Mouse (Mus musculus): ENCODE data around the gene Alad. TPM values are rescaled to one million over a fixed set of nuclear protein-coding genes. Genes with fewer than 3 reads are reported as not detected.

The Alad gene
- polyA plus RNA-seq (2017; shearing (Covaris generic)) = 26.2 TPM

DNA sequence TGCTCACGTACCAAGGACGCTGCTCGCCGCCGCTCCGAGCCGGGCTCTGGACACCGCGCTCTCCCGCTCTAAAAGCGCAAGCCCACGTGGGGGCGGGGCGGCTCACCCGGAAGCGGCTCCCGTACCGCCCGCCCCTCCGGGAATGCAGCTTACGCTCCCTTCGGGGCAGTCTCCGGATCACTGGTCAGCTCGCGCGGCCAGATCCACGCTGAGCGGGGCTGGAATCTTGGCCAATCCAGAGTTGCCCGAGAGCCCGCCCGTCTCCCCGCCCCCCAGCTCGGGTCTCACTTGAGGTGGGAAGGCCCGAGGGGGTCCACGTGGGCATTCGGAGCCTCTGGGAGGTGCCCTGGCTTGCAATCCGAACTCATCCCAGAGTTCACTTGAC is at the start of gene Alad:
TSS of gene Alad (minus strand) at position 70 of the 385 bp plus-strand sequence.

DNA sequence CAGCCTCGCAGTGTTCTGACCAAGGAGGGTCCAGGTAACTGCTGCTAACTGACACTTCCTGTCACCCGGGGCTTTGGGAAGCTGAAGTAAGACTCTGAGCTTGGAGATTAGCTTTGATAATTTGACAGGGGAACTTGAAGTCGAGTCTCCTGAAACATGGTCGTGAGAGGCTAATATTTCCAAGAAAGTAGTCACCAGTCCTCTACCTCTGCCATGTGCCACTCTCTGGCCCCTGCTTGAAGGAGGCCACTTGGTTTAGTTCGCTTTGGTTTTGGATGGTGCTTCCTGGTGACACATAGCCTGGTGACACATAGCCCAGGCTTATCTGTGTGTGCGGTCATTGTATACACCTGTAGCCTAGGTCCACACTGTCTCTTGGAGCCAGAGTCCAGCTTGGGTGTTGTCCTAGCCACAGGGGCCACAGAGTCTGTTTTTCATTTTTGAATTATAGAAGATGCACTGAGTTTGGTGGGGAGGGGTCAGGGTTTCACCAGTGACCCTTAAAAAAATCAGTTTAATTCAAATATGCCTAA is 40.1 kb upstream of the Alad start, which contains the start of gene Rgs3:
TSS of gene Rgs3 (plus strand) at position 51 of the 533 bp plus-strand sequence.

DNA sequence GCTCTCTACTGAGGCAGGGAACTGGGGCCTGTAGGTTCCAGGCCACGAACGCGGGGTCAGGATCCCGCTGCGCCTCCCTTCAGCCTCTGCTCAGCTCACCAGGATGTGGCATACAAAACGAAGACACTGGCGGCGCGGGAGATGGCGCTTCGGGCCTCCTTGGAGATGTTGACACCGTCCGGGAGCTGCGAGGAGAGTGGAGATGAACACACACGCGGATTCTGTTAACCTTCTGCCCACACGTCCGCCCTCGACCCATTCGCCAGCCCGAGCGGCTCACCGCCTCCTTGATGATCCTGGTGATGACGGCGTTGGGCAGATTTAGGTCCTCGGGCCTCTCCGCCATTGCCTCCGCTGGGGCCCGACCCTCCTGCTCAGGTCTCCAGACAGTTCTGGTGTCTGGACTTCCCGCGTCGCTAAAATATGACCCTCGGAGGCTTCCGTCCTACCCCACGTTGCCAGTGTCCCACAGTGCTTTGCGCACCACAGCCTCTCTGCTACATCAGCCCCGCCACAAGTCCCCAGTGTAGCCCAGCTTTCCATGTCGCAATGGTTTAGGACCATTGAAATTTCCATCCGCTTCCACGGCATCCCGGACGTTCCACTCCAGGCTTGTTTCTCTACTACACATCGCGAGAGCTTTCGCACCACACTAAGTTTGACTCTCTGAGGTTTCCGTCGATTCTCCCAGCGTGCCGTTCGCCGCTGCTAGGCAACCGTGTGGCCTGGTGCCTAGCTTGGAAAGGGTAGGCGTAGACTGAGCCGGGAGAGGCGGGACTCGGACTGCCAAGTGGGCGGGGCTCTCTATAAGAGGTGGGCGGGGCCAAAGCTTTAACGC is 5.2 kb upstream of the Alad start, which contains the start of the genes Pole3 and 4933430I17Rik:
TSS of gene Pole3 (minus strand) at position 418 of the 838 bp plus-strand sequence.
TSS of gene 4933430I17Rik (plus strand) at position 719 of the 838 bp plus-strand sequence.

DNA sequence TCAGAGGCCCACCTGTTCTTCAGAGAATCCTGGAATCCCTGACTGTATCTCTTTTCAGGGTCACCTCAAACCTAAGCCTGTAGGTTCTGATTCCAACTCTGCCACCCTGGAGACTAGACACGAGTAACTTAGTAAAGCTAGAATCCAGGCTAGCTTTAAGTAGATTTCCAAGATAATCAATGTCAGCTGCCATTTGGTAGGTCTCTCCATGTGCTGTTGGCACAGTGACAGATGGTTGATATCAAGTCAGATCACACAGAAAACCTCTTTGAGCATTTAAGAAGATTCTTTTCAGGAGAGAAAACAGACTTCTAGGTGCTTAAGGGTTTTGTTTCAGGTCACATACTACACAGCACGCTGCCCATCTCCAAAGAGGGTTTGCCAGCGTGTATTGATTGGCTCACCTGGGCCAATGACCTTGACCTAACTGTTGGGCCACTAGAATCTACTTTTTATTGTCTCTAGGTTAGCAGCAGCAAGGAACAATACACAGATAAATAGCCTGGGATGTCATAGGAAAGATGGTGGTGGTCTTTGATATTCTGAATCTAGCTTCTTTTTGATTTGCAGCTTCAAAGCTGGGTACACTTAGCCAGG is 16.2 kb downstream of the Alad start, which contains the start of gene Hdhd3:
TSS of gene Hdhd3 (minus strand) at position 94 of the 597 bp plus-strand sequence.

DNA sequence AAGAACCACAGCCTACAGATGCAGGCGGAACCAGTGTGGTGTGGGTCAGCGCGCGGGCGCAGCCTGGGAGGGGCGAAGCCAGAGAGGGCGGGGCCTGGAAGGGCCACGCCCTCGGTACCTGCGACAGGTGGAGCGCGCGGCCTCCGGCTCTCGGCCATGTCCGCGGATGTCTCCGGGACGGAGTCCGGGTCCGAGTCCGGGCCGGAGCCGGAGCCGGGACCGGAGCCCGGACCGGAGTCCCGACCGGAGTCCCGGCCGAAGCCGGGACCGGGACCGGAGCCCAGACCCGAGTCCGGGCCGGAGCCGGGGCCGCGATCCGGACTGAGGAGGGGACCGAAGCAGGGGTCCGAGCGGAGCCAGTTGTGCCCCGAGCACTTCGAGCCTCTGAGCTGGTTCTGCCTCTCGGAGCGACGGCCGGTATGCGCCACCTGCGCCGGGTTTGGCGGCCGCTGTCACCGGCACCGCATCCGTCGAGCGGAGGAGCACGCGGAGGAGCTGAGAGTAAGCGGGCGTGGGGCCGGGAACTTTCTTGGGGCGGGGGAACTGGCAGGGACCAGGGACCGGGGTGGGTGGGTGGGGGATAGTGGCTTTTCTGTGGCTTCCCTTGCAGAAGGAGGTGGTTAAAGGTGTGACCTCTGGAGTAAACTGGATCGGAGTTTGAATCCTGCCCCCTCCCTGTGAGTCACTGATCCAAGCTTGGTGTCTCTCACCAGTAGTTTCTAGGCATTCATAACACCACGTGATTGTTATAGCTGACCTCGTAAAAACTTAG is 39.6 kb downstream of the Alad start, which contains the start of gene Bspry:
TSS of gene Bspry (plus strand) at position 117 of the 772 bp plus-strand sequence.

DNA sequence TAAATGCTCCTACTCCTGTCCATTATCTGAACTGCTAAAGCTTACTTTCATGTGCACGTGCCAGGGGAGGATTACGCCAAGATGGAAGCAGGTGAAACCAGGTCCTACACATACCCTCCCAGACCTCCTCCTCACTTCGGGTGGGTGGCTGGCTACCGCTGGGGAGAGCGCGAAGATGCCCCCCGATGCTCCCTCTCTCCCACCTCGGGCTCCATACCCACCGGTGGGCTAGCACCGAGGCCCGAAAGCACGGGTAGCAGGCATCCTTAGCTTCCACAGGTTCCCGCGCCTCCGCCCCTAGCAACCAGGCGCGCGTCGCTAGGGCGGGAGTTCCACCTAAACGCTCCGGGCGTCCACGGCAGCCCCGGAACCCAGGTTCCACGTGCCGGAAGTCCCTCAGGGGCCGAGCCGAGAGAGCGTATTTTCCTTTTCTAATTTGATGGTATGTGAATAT is 49.1 kb downstream of the Alad start, which contains the start of gene Wdr31:
TSS of gene Wdr31 (minus strand) at position 299 of the 454 bp plus-strand sequence.

Other genes with a start within 250 kb of the Alad start
- 43.9 TPM for gene Fkbp15, start 159.4 kb downstream of the Alad start, polyA plus RNA-seq (2017; shearing (Covaris generic))
- 17.0 TPM for gene Slc31a1, start 159.2 kb downstream of the Alad start, polyA plus RNA-seq (2017; shearing (Covaris generic))
- gene Cdc26, start 111.3 kb downstream of the Alad start, polyA plus RNA-seq (2017; shearing (Covaris generic)) = 43.4 TPM
- gene Prpf4, start 111.1 kb downstream of the Alad start, polyA plus RNA-seq (2017; shearing (Covaris generic)) = 25.6 TPM
- gene Rnf183, start 84.7 kb downstream of the Alad start, polyA plus RNA-seq (2017; shearing (Covaris generic)) = not detected
- gene Wdr31, start 49.0 kb downstream of the Alad start, polyA plus RNA-seq (2017; shearing (Covaris generic)) = 0.83 TPM
- 22.3 TPM for gene Bspry, start 39.9 kb downstream of the Alad start, polyA plus RNA-seq (2017; shearing (Covaris generic))
- gene Hdhd3, start 16.5 kb downstream of the Alad start, polyA plus RNA-seq (2017; shearing (Covaris generic)) = not detected
- 13.1 TPM for gene Pole3, start 5.2 kb upstream of the Alad start, polyA plus RNA-seq (2017; shearing (Covaris generic))
- not detected for gene 4933430I17Rik, start 5.5 kb upstream of the Alad start, polyA plus RNA-seq (2017; shearing (Covaris generic))
- 65.8 TPM for gene Rgs3, start 39.9 kb upstream of the Alad start, polyA plus RNA-seq (2017; shearing (Covaris generic))

Measured in effector memory CD4-positive, alpha-beta T cell, adult 7 months (primary cell).